Mouse (Mus musculus) neural tube, embryonic 12.5 days (tissue): ENCODE data around the gene Acta2. TPM values are rescaled to one million over a fixed set of nuclear protein-coding genes. Genes with fewer than 3 reads are reported as not detected.
"Not testable (repeated sequence)": the region's sequence is repeated elsewhere in the genome, so short reads cannot be mapped to it uniquely, and the experiment has no call there.

Experiments used
- ATAC-seq: fragments of 200-750 bp; cut with Nextera tagmentation; 2 replicates; pipeline ENCODE4 v1.8.0; 2017; ENCODE audit warnings: low read depth, mild to moderate bottlenecking, moderate TSS enrichment, moderate library complexity; ENCODE audit not compliant: low FRiP score
- H3K27ac ChIP-seq: fragments of 300-500 bp; sonication (generic); 2 replicates; pipeline ENCODE4 v1.5.1; 2016
- H3K27me3 ChIP-seq: fragments of 300-500 bp; sonication (generic); replicated peaks from 2 replicates; pipeline ENCODE4 v1.6.1; 2016; ENCODE audit warnings: mild to moderate bottlenecking
- H3K36me3 ChIP-seq: fragments of 300-500 bp; sonication (generic); 2 replicates; pipeline ENCODE4 v1.6.1; 2016; ENCODE audit warnings: mild to moderate bottlenecking
- H3K4me1 ChIP-seq: fragments of 300-500 bp; sonication (generic); 2 replicates; pipeline ENCODE4 v1.6.1; 2016
- H3K4me2 ChIP-seq: fragments of 300-500 bp; sonication (generic); replicated peaks from 2 replicates; pipeline ENCODE4 v1.6.1; 2016; ENCODE audit warnings: mild to moderate bottlenecking
- H3K4me3 ChIP-seq: fragments of 300-500 bp; sonication (generic); 2 replicates; pipeline ENCODE4 v1.5.1; 2016
- H3K9ac ChIP-seq: fragments of 300-500 bp; sonication (generic); 2 replicates; pipeline ENCODE4 v1.6.1; 2016; ENCODE audit warnings: mild to moderate bottlenecking
- H3K9me3 ChIP-seq: fragments of 300-500 bp; sonication (generic); 2 replicates; pipeline ENCODE4 v1.6.1; 2016; ENCODE audit warnings: mild to moderate bottlenecking
- WGBS: fragments of 180-500 bp; shearing (Covaris S2); methylation state at CpG from one replicate; pipeline ENCODE4 v1.1.7; 2016; 5-methylcytosine and 5-hydroxymethylcytosine counted together
- polyA plus RNA-seq: library from polyadenylated mRNA; unstranded; fragments of >200 nt; fragmentation: Nextera tagmentation; extraction: Ambion mirVana; gene quantifications from 2 replicates; pipeline ENCODE4 v1.2.1, GENCODE M21; 2016

Gene Acta2
- polyA plus RNA-seq, 1 experiment from 2014 or later = 45.0 TPM

- H3K9ac ChIP-seq = no peak overlapping the region
- no peaks in the 10 kb centered on the region for H3K27me3 ChIP-seq
- no peak overlapping the region for H3K27ac ChIP-seq
- no peak overlapping the region for H3K4me2 ChIP-seq
- WGBS = 89% methylated on average over 12 of the region's 12 CpGs
- no peaks in the 10 kb centered on the region for H3K36me3 ChIP-seq
- no peaks in the 10 kb centered on the region for H3K4me1 ChIP-seq
- ATAC-seq = no peak
- no peaks in the 10 kb centered on the region for H3K9me3 ChIP-seq
- H3K4me3 ChIP-seq = no peak overlapping the region
Measured at GRCm38 (mm10) chr19:34212489-34213250, 42.7 kb downstream of the Acta2 start.

DNA sequence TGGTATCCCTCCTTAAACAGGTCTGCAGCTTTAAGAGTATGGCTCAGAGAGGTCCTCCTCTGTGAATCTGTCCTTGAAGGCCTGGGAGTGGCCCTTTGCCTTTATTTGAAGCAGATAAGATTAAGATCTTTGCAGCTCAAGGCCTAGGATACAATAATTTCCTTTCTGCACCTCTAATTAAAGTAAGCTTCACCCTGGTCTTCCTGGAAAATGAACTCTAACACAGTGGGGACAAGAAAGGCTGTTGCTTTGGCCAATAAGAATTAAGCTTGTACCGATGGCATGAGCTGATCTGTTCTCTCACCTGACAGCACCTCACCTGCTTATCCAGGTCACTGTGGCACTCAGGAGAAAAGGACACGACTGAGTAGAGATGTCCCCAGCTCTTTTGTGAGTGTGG, 44.5 kb downstream of the Acta2 start:
- Histone ChIP-seq H3K9ac (no peak overlapping the region), H3K4me2 (no peak overlapping the region), H3K27ac (no peak overlapping the region), H3K4me3 (no peak overlapping the region), H3K27me3 (no peaks in the 10 kb centered on the region), H3K9me3 (no peaks in the 10 kb centered on the region), H3K4me1 (no peaks in the 10 kb centered on the region), H3K36me3 (no peaks in the 10 kb centered on the region)
- 70% methylated on average over 2 of the region's 2 CpGs for WGBS
- no peak for ATAC-seq

- Histone ChIP-seq H3K27ac (no peak overlapping the region), H3K4me3 (no peak overlapping the region), H3K4me2 (no peak overlapping the region), H3K4me1 (no peaks in the 10 kb centered on the region), H3K9ac (no peak overlapping the region), H3K27me3 (no peaks in the 10 kb centered on the region), H3K36me3 (no peaks in the 10 kb centered on the region), H3K9me3 (no peaks in the 10 kb centered on the region)
- WGBS = 82% methylated on average over 8 of the region's 8 CpGs
- no peak for ATAC-seq
Measured at GRCm38 (mm10) chr19:34209930-34210581, 45.3 kb downstream of the Acta2 start.

DNA sequence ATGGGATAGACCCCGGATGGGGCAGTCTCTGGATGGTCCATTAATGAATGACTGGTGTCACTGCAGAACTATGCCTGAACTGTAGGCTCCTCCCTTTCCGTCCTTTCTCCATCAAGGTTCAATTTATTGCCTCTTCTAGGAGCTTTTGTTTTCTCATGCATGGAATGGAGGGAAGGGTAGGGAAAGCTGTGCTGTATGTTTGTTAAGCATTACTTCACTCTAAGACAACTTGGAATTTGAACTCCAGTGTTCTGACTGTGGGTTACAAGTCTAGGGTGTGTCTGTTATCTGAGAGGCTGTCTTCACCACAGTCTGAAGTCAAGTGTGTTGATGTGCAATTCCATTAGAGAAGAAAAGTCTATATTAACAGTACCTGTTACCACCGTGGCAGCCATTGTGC, 46.4 kb downstream of the Acta2 start:
- Histone ChIP-seq H3K27me3 (no peaks in the 10 kb centered on the region), H3K4me2 (no peak overlapping the region), H3K9me3 (no peaks in the 10 kb centered on the region), H3K27ac (no peak overlapping the region), H3K9ac (no peak overlapping the region), H3K4me1 (no peaks in the 10 kb centered on the region), H3K36me3 (no peaks in the 10 kb centered on the region), H3K4me3 (no peak overlapping the region)
- 82% methylated on average over 3 of the region's 3 CpGs for WGBS
- ATAC-seq = no peak

- WGBS = 90% methylated on average over 8 of the region's 8 CpGs
- Histone ChIP-seq H3K4me3 (no peak overlapping the region), H3K9ac (no peak overlapping the region), H3K9me3 (no peaks in the 10 kb centered on the region), H3K27ac (no peak overlapping the region), H3K36me3 (no peaks in the 10 kb centered on the region), H3K4me2 (no peak overlapping the region), H3K27me3 (no peaks in the 10 kb centered on the region), H3K4me1 (no peaks in the 10 kb centered on the region)
- ATAC-seq = no peak
Measured at GRCm38 (mm10) chr19:34206760-34207440, 48.5 kb downstream of the Acta2 start.

- H3K4me2 ChIP-seq, H3K9me3 ChIP-seq, H3K27ac ChIP-seq, H3K4me1 ChIP-seq, H3K27me3 ChIP-seq, H3K9ac ChIP-seq, H3K4me3 ChIP-seq, ATAC-seq, H3K36me3 ChIP-seq: not testable (repeated sequence)
- 76% methylated on average over 4 of the region's 4 CpGs for WGBS
Measured at GRCm38 (mm10) chr19:34206128-34206527, 49.3 kb downstream of the Acta2 start.

DNA sequence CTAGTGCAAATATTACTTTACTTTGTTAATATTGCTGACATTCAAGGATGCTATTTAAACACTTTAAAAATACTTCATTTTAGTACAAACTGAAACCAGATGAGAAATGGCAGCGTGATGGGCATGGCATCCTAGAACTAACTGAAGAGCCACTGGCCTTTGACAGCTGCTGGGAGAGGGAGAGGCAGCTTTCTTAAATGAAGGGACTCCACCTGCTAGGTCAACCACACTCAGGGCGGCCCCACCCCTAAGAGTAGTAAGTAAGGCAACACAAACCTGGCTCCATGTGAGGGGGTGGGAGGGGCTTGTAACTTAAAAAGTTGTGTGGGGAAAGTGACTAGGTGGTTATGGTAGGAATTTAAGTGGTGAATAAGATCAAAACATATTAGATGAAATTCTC, 52.7 kb downstream of the Acta2 start:
- H3K9me3 ChIP-seq = no peaks in the 10 kb centered on the region
- H3K4me2 ChIP-seq = no peak overlapping the region
- H3K4me1 ChIP-seq = no peaks in the 10 kb centered on the region
- H3K4me3 ChIP-seq = no peak overlapping the region
- H3K27me3 ChIP-seq = no peaks in the 10 kb centered on the region
- H3K9ac ChIP-seq = no peak overlapping the region
- no peaks in the 10 kb centered on the region for H3K36me3 ChIP-seq
- H3K27ac ChIP-seq = no peak overlapping the region
- no peak for ATAC-seq
- 86% methylated on average over 2 of the region's 2 CpGs for WGBS

DNA sequence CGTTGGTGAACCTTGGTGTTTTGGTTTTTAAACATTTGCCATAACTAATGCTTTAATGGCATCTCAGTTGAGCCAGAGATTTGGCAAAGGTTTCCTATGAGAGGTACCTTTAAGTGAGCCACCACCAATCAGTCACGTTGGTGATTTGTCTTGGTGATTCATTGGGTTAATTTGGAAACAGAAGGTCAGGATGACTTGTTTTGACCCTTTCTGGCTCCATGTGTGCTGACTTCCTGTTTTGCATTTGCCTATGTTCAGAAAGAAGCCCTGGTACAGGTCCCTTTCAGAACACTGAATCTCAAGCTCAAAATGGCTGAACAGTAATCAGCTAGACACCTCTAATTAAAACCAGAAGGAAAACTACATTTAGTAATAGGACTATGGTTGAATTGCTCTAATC, 55.9 kb downstream of the Acta2 start:
- no peak overlapping the region for H3K4me3 ChIP-seq
- no peak overlapping the region for H3K9ac ChIP-seq
- WGBS = 78% methylated on average over 2 of the region's 2 CpGs
- H3K4me2 ChIP-seq = no peak overlapping the region
- no peak overlapping the region for H3K27ac ChIP-seq
- no peaks in the 10 kb centered on the region for H3K9me3 ChIP-seq
- no peaks in the 10 kb centered on the region for H3K27me3 ChIP-seq
- H3K36me3 ChIP-seq = no peaks in the 10 kb centered on the region
- H3K4me1 ChIP-seq = no peaks in the 10 kb centered on the region
- ATAC-seq = no peak

- no peak overlapping the region for H3K4me2 ChIP-seq
- no peaks in the 10 kb centered on the region for H3K27me3 ChIP-seq
- no peaks in the 10 kb centered on the region for H3K4me1 ChIP-seq
- no peak overlapping the region for H3K4me3 ChIP-seq
- no peaks in the 10 kb centered on the region for H3K36me3 ChIP-seq
- WGBS = 90% methylated on average over 4 of the region's 4 CpGs
- no peak for ATAC-seq
- no peak overlapping the region for H3K9ac ChIP-seq
- no peak overlapping the region for H3K27ac ChIP-seq
- no peaks in the 10 kb centered on the region for H3K9me3 ChIP-seq
Measured at GRCm38 (mm10) chr19:34198901-34199300, 56.5 kb downstream of the Acta2 start.

DNA sequence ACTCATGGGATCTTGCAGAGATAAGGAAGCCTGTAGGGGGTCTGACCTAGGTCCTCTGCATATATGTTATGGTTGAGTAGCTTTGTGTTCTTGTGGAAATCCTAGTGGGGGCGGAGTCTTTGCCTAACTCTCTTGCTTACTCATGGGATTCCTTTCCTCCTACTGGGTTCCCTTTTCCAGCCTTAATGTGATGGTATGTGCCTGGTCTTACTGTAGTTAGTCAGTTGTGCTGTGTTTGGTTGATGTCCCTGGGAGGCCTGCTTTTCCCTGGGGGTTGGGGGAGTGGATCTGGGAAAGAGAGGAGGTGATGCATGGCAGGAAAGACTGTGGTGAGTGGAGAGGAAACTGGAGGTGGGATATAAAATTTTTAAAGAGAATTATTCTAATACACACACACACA, 57.3 kb downstream of the Acta2 start:
- Histone ChIP-seq H3K4me1 (no peaks in the 10 kb centered on the region), H3K9ac (no peak overlapping the region), H3K36me3 (no peaks in the 10 kb centered on the region), H3K4me2 (no peak overlapping the region), H3K27me3 (no peaks in the 10 kb centered on the region), H3K4me3 (no peak overlapping the region), H3K9me3 (no peaks in the 10 kb centered on the region), H3K27ac (no peak overlapping the region)
- WGBS = 93% methylated on average over 1 of the region's 1 CpGs
- no peak for ATAC-seq

- H3K4me3 ChIP-seq = no peak overlapping the region
- no peaks in the 10 kb centered on the region for H3K27me3 ChIP-seq
- no peaks in the 10 kb centered on the region for H3K9me3 ChIP-seq
- H3K4me1 ChIP-seq = no peaks in the 10 kb centered on the region
- H3K27ac ChIP-seq = no peak overlapping the region
- no peaks in the 10 kb centered on the region for H3K36me3 ChIP-seq
- 77% methylated on average over 2 of the region's 2 CpGs for WGBS
- ATAC-seq = no peak
- no peak overlapping the region for H3K9ac ChIP-seq
- H3K4me2 ChIP-seq = no peak overlapping the region
Measured at GRCm38 (mm10) chr19:34195031-34195430, 60.4 kb downstream of the Acta2 start.

DNA sequence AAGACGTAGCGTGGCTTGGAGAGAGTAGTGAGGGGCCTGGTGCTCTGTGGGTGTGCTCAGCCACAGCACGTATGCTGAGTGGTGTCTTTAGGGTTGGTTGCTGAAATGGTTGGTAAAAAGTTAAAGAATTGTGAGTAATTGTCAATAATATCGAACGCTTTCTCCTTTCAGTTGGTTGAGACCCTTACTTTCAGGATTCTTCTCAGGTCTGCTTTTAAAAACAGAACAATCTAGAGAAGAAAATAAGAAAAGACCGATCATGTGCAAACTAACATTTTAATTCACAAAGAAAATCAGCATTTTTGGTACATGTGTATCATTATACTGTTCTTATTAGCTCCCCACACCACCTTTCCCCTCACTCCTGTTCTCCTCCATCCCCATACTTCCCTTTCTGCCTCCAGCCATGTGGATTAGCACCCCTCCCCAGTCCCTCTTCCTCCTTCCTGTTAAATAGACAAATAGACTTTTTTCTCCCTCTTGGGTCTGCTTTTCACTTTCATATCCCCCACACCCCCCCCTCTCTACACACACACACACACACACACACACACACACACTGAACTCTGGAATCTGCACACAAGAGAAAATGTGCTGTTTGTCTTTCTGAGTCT, 61.2 kb downstream of the Acta2 start:
- H3K9ac ChIP-seq = no peak overlapping the region
- no peaks in the 10 kb centered on the region for H3K27me3 ChIP-seq
- no peaks in the 10 kb centered on the region for H3K36me3 ChIP-seq
- H3K27ac ChIP-seq = no peak overlapping the region
- 88% methylated on average over 6 of the region's 6 CpGs for WGBS
- ATAC-seq = no peak
- no peak overlapping the region for H3K4me2 ChIP-seq
- H3K4me1 ChIP-seq = no peaks in the 10 kb centered on the region
- H3K4me3 ChIP-seq = no peak overlapping the region
- no peaks in the 10 kb centered on the region for H3K9me3 ChIP-seq
